Mouse (Mus musculus): ENCODE data around the gene Wbp1. TPM values are rescaled to one million over a fixed set of nuclear protein-coding genes. Genes with fewer than 3 reads are reported as not detected.

Gene Wbp1
- polyA plus RNA-seq, 1 experiment from 2014 or later = 88.8 TPM

- H3K27ac ChIP-seq (replicated peaks) = peak within 1 kb of the TSS; percentile 72
- peak within 1 kb of the TSS; percentile 100 for H3K4me2 ChIP-seq
- H3K9me3 ChIP-seq = no peaks in the 10 kb centered on the region
- peaks cover 61% of the 10 kb centered on the region for H3K27me3 ChIP-seq (replicated peaks)
- H3K9ac ChIP-seq = peak within 1 kb of the TSS; percentile 92
- peak within 1 kb of the TSS; percentile 80 for H3K4me3 ChIP-seq
- peaks cover 14% of the 10 kb centered on the region for H3K4me1 ChIP-seq
- peak; percentile 84 for ATAC-seq (ENCODE audit: extremely low read depth, insufficient number of reproducible peaks, low FRiP score, low TSS enrichment)
- WGBS = under 1% methylated on average over 54 of the region's 54 CpGs
- H3K36me3 ChIP-seq = peaks cover 29% of the 10 kb centered on the region
Observed at GRCm38 (mm10) chr6:83077630-83078323, 43.6 kb downstream of the Wbp1 start, which contains the start of gene Pcgf1. Pcgf1 (plus strand) TSS chr6:83077869.

GRCm38 (mm10) chr6:83074979-83075378 lies 46.4 kb downstream of the Wbp1 start:
- no peak overlapping the region for H3K9ac ChIP-seq
- H3K9me3 ChIP-seq = no peaks in the 10 kb centered on the region

GRCm38 (mm10) chr6:83071220-83071619 lies 50.1 kb downstream of the Wbp1 start:
- H3K4me2 ChIP-seq = peak overlapping the region; percentile 20; the same call in 1 of the 2 replicates
- ATAC-seq (ENCODE audit: extremely low read depth, insufficient number of reproducible peaks, low FRiP score, low TSS enrichment) = no peak
- H3K36me3 ChIP-seq = no peaks in the 10 kb centered on the region
- H3K4me1 ChIP-seq = peaks cover 28% of the 10 kb centered on the region
- H3K27me3 ChIP-seq (replicated peaks) = peaks cover 100% of the 10 kb centered on the region
- whole genome bisulfite sequencing = 4% methylated on average over 24 of the region's 24 CpGs
- no peak overlapping the region for H3K9ac ChIP-seq
- H3K27ac ChIP-seq (replicated peaks) = no peak overlapping the region
- H3K4me3 ChIP-seq = peak overlapping the region; percentile 43
- no peaks in the 10 kb centered on the region for H3K9me3 ChIP-seq

More at GRCm38 (mm10) chr6:83074979-83075378, 46.4 kb downstream of the Wbp1 start:
- no peak for ATAC-seq (ENCODE audit: extremely low read depth, insufficient number of reproducible peaks, low FRiP score, low TSS enrichment)
- Histone ChIP-seq H3K4me1 (peaks cover 25% of the 10 kb centered on the region), H3K36me3 (peaks cover 3% of the 10 kb centered on the region), H3K27me3 (replicated peaks) (peaks cover 77% of the 10 kb centered on the region), H3K4me2 (no peak overlapping the region), H3K27ac (replicated peaks) (no peak overlapping the region), H3K4me3 (no peak overlapping the region)
- WGBS = 12% methylated on average over 2 of the region's 2 CpGs

DNA sequence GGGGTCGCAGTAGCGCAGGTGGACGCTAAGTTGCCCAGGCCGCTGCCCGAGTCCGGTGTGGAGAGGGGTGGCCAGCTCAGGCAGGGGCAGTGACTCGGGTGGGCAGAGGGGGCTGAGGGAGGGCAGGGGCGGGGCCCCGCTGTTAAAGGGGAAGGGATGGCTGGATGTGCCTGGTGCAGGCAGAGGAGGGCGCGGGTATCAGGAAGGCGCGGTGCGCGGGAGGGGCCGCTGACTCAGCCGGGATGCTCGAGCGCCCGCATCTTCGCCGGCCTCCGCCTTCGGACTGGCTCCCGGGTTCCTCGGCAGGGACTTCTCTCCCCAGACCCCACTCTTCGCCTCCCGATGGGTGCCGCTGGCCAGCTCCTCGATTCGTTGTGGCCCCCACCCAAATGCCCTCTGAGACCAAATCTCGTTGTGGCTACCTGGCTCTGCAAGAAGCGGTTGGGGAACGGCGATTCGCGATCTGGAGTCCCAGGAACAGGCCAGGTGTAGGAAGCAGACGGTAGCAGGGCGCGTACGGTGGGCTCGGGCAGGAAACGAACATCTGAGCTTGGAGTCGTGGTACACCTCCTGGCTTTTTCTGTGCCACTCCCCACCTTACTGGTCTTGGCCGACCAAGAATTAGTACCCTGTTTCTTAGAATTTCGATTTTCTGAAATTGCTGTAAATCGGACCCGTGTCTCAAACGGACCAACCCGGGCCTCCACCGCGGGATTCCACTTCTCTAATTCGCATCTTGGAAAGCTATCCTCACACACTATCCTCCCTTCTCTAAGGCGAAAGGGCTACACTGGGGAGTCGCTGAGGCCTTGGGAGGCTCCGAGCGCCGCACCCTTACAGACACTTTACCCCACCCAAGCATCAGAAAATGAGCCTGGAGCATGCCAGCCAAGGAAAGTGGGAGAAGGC lies 50.8 kb downstream of the Wbp1 start:
- Histone ChIP-seq H3K9ac (no peak overlapping the region), H3K9me3 (no peaks in the 10 kb centered on the region), H3K36me3 (no peaks in the 10 kb centered on the region), H3K4me3 (peak overlapping the region; percentile 43), H3K27me3 (replicated peaks) (peaks cover 100% of the 10 kb centered on the region), H3K4me1 (peaks cover 28% of the 10 kb centered on the region), H3K4me2 (peak overlapping the region; percentile 47), H3K27ac (replicated peaks) (no peak overlapping the region)
- ATAC-seq (ENCODE audit: extremely low read depth, insufficient number of reproducible peaks, low FRiP score, low TSS enrichment) = no peak
- under 1% methylated on average over 55 of the region's 58 CpGs for WGBS

DNA sequence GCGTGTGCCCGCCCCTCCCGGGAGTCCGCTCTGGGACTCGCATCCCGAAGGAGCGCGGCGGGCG lies 51.3 kb downstream of the Wbp1 start, which contains the start of gene Tlx2:
Gene Tlx2, minus strand, starts transcription at position 47 of the 64 bp plus-strand sequence.
- Histone ChIP-seq H3K36me3 (no peaks in the 10 kb centered on the region), H3K4me3 (peak within 1 kb of the TSS; percentile 43), H3K4me2 (peak within 1 kb of the TSS; percentile 61), H3K9me3 (no peaks in the 10 kb centered on the region), H3K9ac (0 out of 2 replicates have a peak within 1 kb of the TSS, but pooled peaks have one; percentile 40), H3K27me3 (replicated peaks) (peaks cover 100% of the 10 kb centered on the region), H3K27ac (replicated peaks) (no peak within 1 kb of the TSS), H3K4me1 (peaks cover 28% of the 10 kb centered on the region)
- ATAC-seq (ENCODE audit: extremely low read depth, insufficient number of reproducible peaks, low FRiP score, low TSS enrichment) = no peak
- 0% methylated on average over 10 of the region's 10 CpGs for WGBS

- Histone ChIP-seq H3K4me1 (peaks cover 28% of the 10 kb centered on the region), H3K27ac (replicated peaks) (no peak overlapping the region), H3K27me3 (replicated peaks) (peaks cover 100% of the 10 kb centered on the region), H3K36me3 (no peaks in the 10 kb centered on the region), H3K4me3 (peak overlapping the region; percentile 43), H3K4me2 (peak overlapping the region; percentile 61), H3K9ac (no peak overlapping the region), H3K9me3 (no peaks in the 10 kb centered on the region)
- ATAC-seq (ENCODE audit: extremely low read depth, insufficient number of reproducible peaks, low FRiP score, low TSS enrichment) = no peak
- 3% methylated on average over 67 of the region's 69 CpGs for WGBS
Observed at GRCm38 (mm10) chr6:83069488-83070246, 51.7 kb downstream of the Wbp1 start.

MicroRNAs encoded within 50 kb of the gene (microRNA counts, 519-probe panel; counts per million panel counts)
- microRNA mmu-miR-3470a+mmu-miR-3470b = 209 counts per million, percentile 61 among the panel's probes with 10 or more counts

Small RNA genes within 50 kb of the gene (microRNA-seq; reads per million reads assigned to microRNA genes)
- not detected for gene Mir3470a

Other genes starting within 250 kb of the Wbp1 start
- gene Sema4f, start 181.8 kb downstream of the Wbp1 start, polyA plus RNA-seq (2015; fragmentation: Nextera tagmentation; extraction: Ambion mirVana) = 0.52 and 0.78 TPM in 2 replicates
- 1.5 and 1.7 TPM in 2 replicates for gene M1ap, start 174.7 kb downstream of the Wbp1 start, polyA plus RNA-seq (2015; fragmentation: Nextera tagmentation; extraction: Ambion mirVana)
- gene Dok1, start 88.1 kb downstream of the Wbp1 start, polyA plus RNA-seq (2015; fragmentation: Nextera tagmentation; extraction: Ambion mirVana) = 7.6 and 9.3 TPM in 2 replicates
- 6.9 and 7.1 TPM in 2 replicates for gene Loxl3, start 87.4 kb downstream of the Wbp1 start, polyA plus RNA-seq (2015; fragmentation: Nextera tagmentation; extraction: Ambion mirVana)
- 120 and 123 TPM in 2 replicates for gene Aup1, start 67.0 kb downstream of the Wbp1 start, polyA plus RNA-seq (2015; fragmentation: Nextera tagmentation; extraction: Ambion mirVana)
- gene Htra2, start 66.3 kb downstream of the Wbp1 start, polyA plus RNA-seq (2015; fragmentation: Nextera tagmentation; extraction: Ambion mirVana) = 80.2 and 94.2 TPM in 2 replicates
- gene Dqx1, start 63.7 kb downstream of the Wbp1 start, polyA plus RNA-seq (2015; fragmentation: Nextera tagmentation; extraction: Ambion mirVana) = 0.41 and 0.62 TPM in 2 replicates
- gene Tlx2, start 51.3 kb downstream of the Wbp1 start, polyA plus RNA-seq (2015; fragmentation: Nextera tagmentation; extraction: Ambion mirVana) = 0.23 and 1.0 TPM in 2 replicates
- 14.8 and 19.5 TPM in 2 replicates for gene Pcgf1, start 43.7 kb downstream of the Wbp1 start, polyA plus RNA-seq (2015; fragmentation: Nextera tagmentation; extraction: Ambion mirVana)
- 0.20 TPM in 1 of 2 replicates, not detected in the other for gene Lbx2, start 35.2 kb downstream of the Wbp1 start, polyA plus RNA-seq (2015; fragmentation: Nextera tagmentation; extraction: Ambion mirVana)
- 1.5 and 1.7 TPM in 2 replicates for gene Ccdc142, start 20.0 kb downstream of the Wbp1 start, polyA plus RNA-seq (2015; fragmentation: Nextera tagmentation; extraction: Ambion mirVana)
- gene Gm42688, start 19.9 kb downstream of the Wbp1 start, polyA plus RNA-seq (2015; fragmentation: Nextera tagmentation; extraction: Ambion mirVana) = 1.6 TPM in 2 replicates
- gene Mrpl53, start 12.5 kb downstream of the Wbp1 start, polyA plus RNA-seq (2015; fragmentation: Nextera tagmentation; extraction: Ambion mirVana) = 134 and 176 TPM in 2 replicates
- gene Mogs, start 6.1 kb downstream of the Wbp1 start, polyA plus RNA-seq (2015; fragmentation: Nextera tagmentation; extraction: Ambion mirVana) = 18.5 and 22.0 TPM in 2 replicates
- 8.2 and 8.7 TPM in 2 replicates for gene Ino80b, start 3.9 kb upstream of the Wbp1 start, polyA plus RNA-seq (2015; fragmentation: Nextera tagmentation; extraction: Ambion mirVana)
- gene Rtkn, start 13.9 kb upstream of the Wbp1 start, polyA plus RNA-seq (2015; fragmentation: Nextera tagmentation; extraction: Ambion mirVana) = 19.5 and 21.6 TPM in 2 replicates
- gene Wdr54, start 34.8 kb upstream of the Wbp1 start, polyA plus RNA-seq (2015; fragmentation: Nextera tagmentation; extraction: Ambion mirVana) = 7.0 and 7.5 TPM in 2 replicates
- gene 1700003E16Rik, start 34.8 kb upstream of the Wbp1 start, polyA plus RNA-seq (2015; fragmentation: Nextera tagmentation; extraction: Ambion mirVana) = 0.55 and 0.64 TPM in 2 replicates
- 62.3 and 65.9 TPM in 2 replicates for gene Dctn1, start 44.4 kb upstream of the Wbp1 start, polyA plus RNA-seq (2015; fragmentation: Nextera tagmentation; extraction: Ambion mirVana)
- 0.11 and 0.37 TPM in 2 replicates for gene Slc4a5, start 98.3 kb upstream of the Wbp1 start, polyA plus RNA-seq (2015; fragmentation: Nextera tagmentation; extraction: Ambion mirVana)
- 27.6 and 30.9 TPM in 2 replicates for gene Mthfd2, start 204.3 kb upstream of the Wbp1 start, polyA plus RNA-seq (2015; fragmentation: Nextera tagmentation; extraction: Ambion mirVana)
- gene Mob1a, start 204.5 kb upstream of the Wbp1 start, polyA plus RNA-seq (2015; fragmentation: Nextera tagmentation; extraction: Ambion mirVana) = 30.4 and 30.7 TPM in 2 replicates
- 233 and 264 TPM in 2 replicates for gene Bola3, start 227.6 kb upstream of the Wbp1 start, polyA plus RNA-seq (2015; fragmentation: Nextera tagmentation; extraction: Ambion mirVana)

All from heart, embryonic 13.5 days (tissue).